Mouse (Mus musculus) left cerebral cortex, adult 11 months (tissue): ENCODE results near the gene Evx2.

ENCODE experiments used
- DNase-seq: peaks from one replicate; pipeline ENCODE4 v3.0.0; 2022; ENCODE audit warnings: low spot score

Gene Evx2

GRCm38 (mm10) chr2:74620368-74620767, 39.0 kb downstream of the Evx2 start:
- no peak for DNase-seq

GRCm38 (mm10) chr2:74619676-74620246, 39.6 kb downstream of the Evx2 start:
- DNase-seq: no peak

- DNase-seq: no peak
Observed at GRCm38 (mm10) chr2:74617706-74618105, 41.7 kb downstream of the Evx2 start.

- DNase-seq: no peak
Observed at GRCm38 (mm10) chr2:74611406-74611805, 48.0 kb downstream of the Evx2 start.

- no peak for DNase-seq
Observed at GRCm38 (mm10) chr2:74609350-74609749, 50.0 kb downstream of the Evx2 start.

- no peak for DNase-seq
Observed at GRCm38 (mm10) chr2:74606087-74606760, 53.1 kb downstream of the Evx2 start.

GRCm38 (mm10) chr2:74604011-74604410, 55.3 kb downstream of the Evx2 start:
- DNase-seq: no peak
